Mouse (Mus musculus): Measurements from ENCODE around the gene Echdc1. TPM values are rescaled to one million over a fixed set of nuclear protein-coding genes. Genes with fewer than 3 reads are reported as not detected.
"Not testable (repeated sequence)": the region's sequence is repeated elsewhere in the genome, so short reads cannot be mapped to it uniquely, and the experiment has no call there.

The Echdc1 gene
- polyA plus RNA-seq, 1 experiment from 2014 or later = 29.1 TPM

GRCm38 (mm10) chr10:29362197-29362900 lies 49.4 kb downstream of the Echdc1 start, which contains the start of gene Rnf146:
TSS of gene Rnf146 (minus strand) at chr10:29362442.
- ATAC-seq (replicated peaks; ENCODE audit: extremely low read depth, insufficient read depth, low FRiP score) = no peak
- no peaks in the 10 kb centered on the region for H3K27me3 ChIP-seq (ENCODE audit: control insufficient read depth, insufficient read depth, low read length)
- peak within 1 kb of the TSS; percentile 76 for H3K4me2 ChIP-seq (ENCODE audit: low read depth, low read length)
- no peaks in the 10 kb centered on the region for H3K36me3 ChIP-seq (ENCODE audit: control insufficient read depth, insufficient read depth)
- no peaks in the 10 kb centered on the region for H3K9me3 ChIP-seq (replicated peaks; ENCODE audit: control insufficient read depth, low read length)
- WGBS = 8% methylated on average over 15 of the region's 15 CpGs
- peak within 1 kb of the TSS; percentile 98 for H3K9ac ChIP-seq (ENCODE audit: low read length)
- H3K4me1 ChIP-seq (ENCODE audit: control insufficient read depth, insufficient read depth, low read length) = peaks cover 19% of the 10 kb centered on the region
- H3K4me3 ChIP-seq (ENCODE audit: low read length) = peak within 1 kb of the TSS; percentile 91
- peak within 1 kb of the TSS; percentile 99 for H3K27ac ChIP-seq (ENCODE audit: low read length)

GRCm38 (mm10) chr10:29374065-29374464 lies 61.1 kb downstream of the Echdc1 start:
- Histone ChIP-seq H3K27me3 (ENCODE audit: control insufficient read depth, insufficient read depth, low read length) (no peaks in the 10 kb centered on the region), H3K4me2 (ENCODE audit: low read depth, low read length) (no peak overlapping the region), H3K36me3 (ENCODE audit: control insufficient read depth, insufficient read depth) (no peaks in the 10 kb centered on the region), H3K4me1 (ENCODE audit: control insufficient read depth, insufficient read depth, low read length) (no peaks in the 10 kb centered on the region), H3K9ac (ENCODE audit: low read length) (no peak overlapping the region), H3K4me3 (ENCODE audit: low read length) (no peak overlapping the region), H3K9me3 (replicated peaks; ENCODE audit: control insufficient read depth, low read length) (no peaks in the 10 kb centered on the region), H3K27ac (ENCODE audit: low read length) (no peak overlapping the region)
- no peak for ATAC-seq (replicated peaks; ENCODE audit: extremely low read depth, insufficient read depth, low FRiP score)
- 77% methylated on average over 5 of the region's 5 CpGs for WGBS

GRCm38 (mm10) chr10:29381558-29381957 lies 68.6 kb downstream of the Echdc1 start:
- Histone ChIP-seq H3K4me2 (ENCODE audit: low read depth, low read length) (no peak overlapping the region), H3K36me3 (ENCODE audit: control insufficient read depth, insufficient read depth) (no peaks in the 10 kb centered on the region), H3K27ac (ENCODE audit: low read length) (no peak overlapping the region), H3K4me1 (ENCODE audit: control insufficient read depth, insufficient read depth, low read length) (no peaks in the 10 kb centered on the region), H3K9me3 (replicated peaks; ENCODE audit: control insufficient read depth, low read length) (no peaks in the 10 kb centered on the region), H3K27me3 (ENCODE audit: control insufficient read depth, insufficient read depth, low read length) (no peaks in the 10 kb centered on the region), H3K9ac (ENCODE audit: low read length) (no peak overlapping the region), H3K4me3 (ENCODE audit: low read length) (no peak overlapping the region)
- WGBS = 62% methylated on average over 2 of the region's 2 CpGs
- no peak for ATAC-seq (replicated peaks; ENCODE audit: extremely low read depth, insufficient read depth, low FRiP score)

GRCm38 (mm10) chr10:29394890-29395289 lies 81.9 kb downstream of the Echdc1 start:
- not testable (repeated sequence) for H3K4me3 ChIP-seq (ENCODE audit: low read length); H3K4me1 ChIP-seq (ENCODE audit: control insufficient read depth, insufficient read depth, low read length); H3K36me3 ChIP-seq (ENCODE audit: control insufficient read depth, insufficient read depth); H3K27me3 ChIP-seq (ENCODE audit: control insufficient read depth, insufficient read depth, low read length); H3K27ac ChIP-seq (ENCODE audit: low read length); ATAC-seq (replicated peaks; ENCODE audit: extremely low read depth, insufficient read depth, low FRiP score); H3K9me3 ChIP-seq (replicated peaks; ENCODE audit: control insufficient read depth, low read length); H3K4me2 ChIP-seq (ENCODE audit: low read depth, low read length); H3K9ac ChIP-seq (ENCODE audit: low read length)
- WGBS = 65% methylated on average over 2 of the region's 2 CpGs

Other genes starting within 250 kb of the Echdc1 start
- gene Soga3, start 169.3 kb upstream of the Echdc1 start, polyA plus RNA-seq (2015; fragmentation: Nextera tagmentation; extraction: Ambion mirVana) = 0.09 and 0.22 TPM in 2 replicates
- not detected in 2 replicates for gene Gm49353, start 114.2 kb upstream of the Echdc1 start, polyA plus RNA-seq (2015; fragmentation: Nextera tagmentation; extraction: Ambion mirVana)
- gene 9330159F19Rik, start 101.6 kb upstream of the Echdc1 start, polyA plus RNA-seq (2015; fragmentation: Nextera tagmentation; extraction: Ambion mirVana) = 0.02 and 0.09 TPM in 2 replicates
- 39.8 and 46.9 TPM in 2 replicates for gene Rnf146, start 49.3 kb downstream of the Echdc1 start, polyA plus RNA-seq (2015; fragmentation: Nextera tagmentation; extraction: Ambion mirVana)
- gene Rspo3, start 222.7 kb downstream of the Echdc1 start, polyA plus RNA-seq (2015; fragmentation: Nextera tagmentation; extraction: Ambion mirVana) = 3.1 and 3.7 TPM in 2 replicates